Mouse (Mus musculus) megakaryocyte-erythroid progenitor cell, adult 5-6 weeks (primary cell): ENCODE measurements around the gene Pgpep1. TPM values are rescaled to one million over a fixed set of nuclear protein-coding genes. Genes with fewer than 3 reads are reported as not detected.

ENCODE experiments used
- ATAC-seq: replicated peaks from 2 replicates; pipeline ENCODE4 v1.8.0; 2016; ENCODE audit warnings: mild to moderate bottlenecking, inconsistent platforms; ENCODE audit not compliant: severe bottlenecking, poor library complexity, low FRiP score, low TSS enrichment
- total RNA-seq, 2 experiments: library from RNA; stranded (forward) in 1 of 2; stranded (reverse) in 1 of 2; fragments of 200-1000, 215-1000 nt in 1 of 2; fragments of >200 nt in 1 of 2; fragmentation: Nextera tagmentation in 1 of 2; gene quantifications; 2 replicates each; pipeline ENCODE4 v1.2.3; 2014 to 2017

The Pgpep1 gene
- 6.3 and 8.8 TPM in 2 replicates for total RNA-seq (2014; fragmentation: Nextera tagmentation)
- 4.6 and 5.1 TPM in 2 replicates for total RNA-seq (2017)

GRCm38 (mm10) chr8:70660273-70660725 lies at the start of gene Pgpep1:
Gene Pgpep1, minus strand, starts transcription at chr8:70660388.
- ATAC-seq, result peak; percentile 15; the same call in 1 of the 2 replicates

GRCm38 (mm10) chr8:70709794-70710193 lies 49.6 kb upstream of the Pgpep1 start:
- ATAC-seq, result no peak

DNA sequence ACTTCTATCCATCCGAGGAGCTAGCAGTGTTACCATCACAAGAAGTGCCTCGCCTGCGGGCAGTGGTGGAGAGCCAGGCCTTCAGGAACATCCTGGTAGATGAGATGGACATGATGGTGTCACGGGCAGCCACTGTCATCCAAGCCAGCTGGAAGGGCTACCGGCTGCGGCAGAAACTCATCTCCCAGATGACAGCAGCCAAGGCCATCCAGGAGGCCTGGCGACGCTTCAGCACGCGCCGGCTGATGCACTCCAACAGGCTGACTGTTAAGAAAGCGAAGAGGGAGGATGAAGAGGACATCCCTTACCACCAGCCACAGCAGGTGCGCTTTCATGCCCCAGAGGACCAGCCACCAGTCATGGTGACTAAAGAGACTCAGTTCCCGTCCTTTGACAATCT lies 48.1 kb upstream of the Pgpep1 start:
- ATAC-seq, result no peak

DNA sequence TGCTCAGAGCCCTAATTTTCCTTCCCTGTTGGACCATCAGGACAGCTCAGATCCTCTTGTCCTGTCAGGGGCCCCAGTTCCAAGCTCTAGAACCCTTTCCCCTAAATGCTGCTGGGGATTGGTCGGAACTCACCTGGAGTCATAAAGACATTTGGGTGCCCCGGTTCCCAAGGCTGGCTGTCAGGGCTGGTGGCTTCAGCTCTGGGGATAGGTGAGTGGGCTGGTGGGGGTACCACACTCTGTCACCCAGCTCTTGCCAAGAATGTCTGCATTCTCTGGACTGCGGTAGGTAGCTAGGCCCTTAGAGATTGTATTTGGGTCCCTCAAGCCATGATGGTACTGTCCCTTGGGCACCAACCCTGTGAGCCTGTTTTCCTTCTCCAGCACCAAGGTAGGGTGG lies 43.1 kb upstream of the Pgpep1 start, which contains the start of gene Iqcn:
Iqcn (plus strand) TSS at position 171 of the 400 bp plus-strand sequence.
- ATAC-seq, result no peak

DNA sequence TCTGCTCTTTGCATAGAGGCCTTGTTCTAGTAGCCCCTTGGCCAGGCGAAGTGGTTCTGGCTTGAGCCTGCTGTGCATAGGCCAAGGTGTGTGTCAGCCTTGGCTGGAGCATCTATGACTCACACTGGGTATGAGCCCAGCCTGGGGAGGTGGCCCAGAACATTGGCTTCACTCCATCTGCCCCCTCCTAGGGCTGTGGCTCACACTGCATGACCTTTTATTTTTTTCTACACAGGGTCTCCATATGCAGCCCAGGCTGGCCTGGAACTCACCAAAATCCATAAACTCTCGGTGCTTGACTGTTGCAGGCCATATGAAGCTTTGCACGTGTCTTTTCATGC lies 42.6 kb upstream of the Pgpep1 start:
- no peak for ATAC-seq

DNA sequence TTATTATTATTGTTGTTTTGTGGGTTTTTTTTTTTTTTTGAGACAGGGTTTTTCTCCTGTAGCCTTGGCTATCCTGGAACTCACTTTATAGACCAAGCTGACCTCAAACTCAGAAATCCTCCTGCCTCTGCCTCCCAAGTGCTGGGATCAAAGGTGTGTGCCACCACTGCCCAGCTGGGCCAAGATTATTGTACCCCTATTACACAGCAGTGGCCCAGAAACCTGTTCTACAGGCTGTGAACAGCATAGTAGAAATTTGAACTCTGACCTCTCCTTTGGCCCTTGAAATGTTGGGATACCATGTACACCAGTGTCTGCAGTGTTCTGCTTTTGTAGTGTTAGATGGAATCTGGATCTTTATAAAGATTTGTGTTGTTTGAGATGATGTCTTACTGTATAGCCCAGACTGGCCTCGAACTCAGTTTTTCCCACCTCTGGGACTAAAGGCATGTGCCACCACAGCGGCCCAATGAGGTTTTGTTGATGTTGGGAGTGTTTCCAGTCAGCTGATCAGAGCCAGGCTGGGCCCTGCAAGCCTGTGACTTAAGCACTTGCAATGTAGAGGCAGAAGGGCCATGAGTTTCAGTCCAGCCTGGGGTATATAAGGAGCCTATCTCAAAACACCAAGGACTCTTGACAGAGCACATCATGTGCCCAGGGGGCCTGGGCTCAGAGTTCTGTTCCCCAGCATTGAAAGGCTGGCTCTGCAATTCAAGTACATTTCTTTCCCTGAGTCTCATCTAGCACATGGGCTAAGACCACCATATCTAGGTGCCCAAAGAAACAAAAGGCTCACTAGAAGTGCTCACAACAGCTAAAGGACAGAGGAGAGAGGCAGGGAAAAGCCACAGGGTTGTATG lies 42.0 kb upstream of the Pgpep1 start:
- no peak for ATAC-seq

DNA sequence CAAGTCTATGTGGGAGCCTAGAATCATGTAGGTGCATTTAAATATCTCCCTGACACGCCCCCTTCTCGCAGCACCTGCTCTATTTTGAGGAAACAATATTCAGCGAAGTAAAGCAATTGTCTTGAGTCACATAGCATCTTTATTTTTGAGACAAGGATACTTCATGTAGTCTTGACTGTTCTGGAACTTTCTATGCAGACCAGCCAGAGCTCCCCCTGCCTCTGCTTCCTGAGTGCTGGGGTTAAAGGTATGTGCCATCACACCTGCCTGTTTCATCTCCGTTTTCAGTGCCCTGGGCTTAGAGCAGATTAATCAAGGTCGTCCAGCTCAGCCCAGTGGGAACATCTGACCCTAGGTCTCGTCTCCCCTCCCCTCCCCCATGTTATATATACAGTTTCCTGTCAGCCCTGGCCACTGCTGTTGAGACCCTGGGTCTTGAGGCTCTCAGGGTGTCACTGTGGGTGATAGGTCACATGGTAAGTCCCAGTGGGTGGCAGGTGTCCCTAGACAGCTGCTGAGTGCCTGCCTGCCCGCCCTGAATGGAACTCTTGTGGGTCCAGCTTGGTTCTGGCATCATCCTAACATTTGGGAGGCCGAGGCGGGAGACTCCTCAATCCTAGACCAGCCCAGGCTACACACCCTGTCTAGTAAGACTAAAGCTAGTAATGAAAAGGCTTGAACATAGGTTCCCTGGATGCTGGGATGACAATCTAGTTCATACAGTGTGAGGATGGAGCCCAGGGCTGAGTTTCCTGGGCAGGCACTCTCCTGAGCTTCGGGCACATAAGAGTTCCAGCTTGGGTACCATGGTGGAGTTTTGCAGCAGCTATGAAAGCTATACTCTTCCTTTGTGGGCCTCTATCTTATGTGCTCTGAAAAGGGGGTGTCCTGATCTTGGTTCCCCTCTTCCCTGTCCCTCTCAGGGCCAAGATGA lies 41.1 kb upstream of the Pgpep1 start:
- ATAC-seq, result 0 out of 2 replicates have a peak, but pooled peaks have one; percentile 0

DNA sequence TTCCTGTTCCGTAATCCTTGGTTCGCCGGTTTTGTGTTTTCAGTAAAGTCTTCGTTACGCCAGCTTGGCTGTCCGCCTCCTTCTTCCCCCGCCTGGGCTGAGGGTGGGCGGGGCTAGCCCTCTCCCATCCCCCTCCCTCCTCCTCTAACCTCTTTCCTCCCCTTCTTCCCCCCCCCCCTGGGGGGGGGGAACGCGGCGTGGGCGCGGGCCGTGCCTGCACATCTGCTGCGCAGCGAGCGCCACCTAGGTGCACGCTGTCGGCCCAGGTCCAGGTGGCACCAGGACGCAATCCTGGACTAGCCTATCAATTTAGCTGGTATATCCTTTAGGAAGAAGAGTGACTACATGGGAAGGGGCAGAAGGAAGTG lies 40.4 kb upstream of the Pgpep1 start:
- peak; percentile 9 for ATAC-seq

DNA sequence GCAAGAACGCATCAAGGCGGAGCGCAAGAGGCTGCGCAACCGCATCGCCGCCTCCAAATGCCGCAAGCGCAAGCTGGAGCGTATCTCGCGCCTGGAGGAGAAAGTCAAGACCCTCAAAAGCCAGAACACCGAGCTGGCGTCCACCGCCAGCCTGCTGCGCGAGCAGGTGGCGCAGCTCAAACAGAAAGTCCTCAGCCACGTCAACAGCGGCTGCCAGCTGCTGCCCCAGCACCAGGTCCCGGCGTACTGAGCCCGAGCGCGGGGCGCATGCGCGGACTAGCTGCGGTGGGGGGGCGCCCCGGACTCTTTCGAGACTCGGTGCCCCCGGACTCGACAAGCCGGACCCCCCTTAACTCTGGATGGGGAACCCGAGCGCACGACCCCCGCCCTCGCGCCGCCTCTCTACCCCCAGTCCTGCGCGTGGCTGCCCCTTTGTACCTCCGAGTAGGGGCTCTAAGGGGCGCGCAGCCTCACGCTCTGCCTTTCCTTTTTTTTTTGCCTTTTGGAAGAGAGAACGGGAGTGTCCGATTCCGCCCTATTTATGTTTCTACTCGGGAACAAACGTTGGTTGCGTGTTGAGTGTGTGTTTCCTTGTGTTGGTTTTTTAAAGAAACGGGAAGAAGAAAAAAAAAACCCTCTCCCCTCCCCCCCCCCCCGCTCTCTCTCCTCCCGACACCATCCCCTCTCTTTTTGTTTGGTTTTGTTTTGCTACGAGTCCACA lies 39.8 kb upstream of the Pgpep1 start:
- no peak for ATAC-seq

DNA sequence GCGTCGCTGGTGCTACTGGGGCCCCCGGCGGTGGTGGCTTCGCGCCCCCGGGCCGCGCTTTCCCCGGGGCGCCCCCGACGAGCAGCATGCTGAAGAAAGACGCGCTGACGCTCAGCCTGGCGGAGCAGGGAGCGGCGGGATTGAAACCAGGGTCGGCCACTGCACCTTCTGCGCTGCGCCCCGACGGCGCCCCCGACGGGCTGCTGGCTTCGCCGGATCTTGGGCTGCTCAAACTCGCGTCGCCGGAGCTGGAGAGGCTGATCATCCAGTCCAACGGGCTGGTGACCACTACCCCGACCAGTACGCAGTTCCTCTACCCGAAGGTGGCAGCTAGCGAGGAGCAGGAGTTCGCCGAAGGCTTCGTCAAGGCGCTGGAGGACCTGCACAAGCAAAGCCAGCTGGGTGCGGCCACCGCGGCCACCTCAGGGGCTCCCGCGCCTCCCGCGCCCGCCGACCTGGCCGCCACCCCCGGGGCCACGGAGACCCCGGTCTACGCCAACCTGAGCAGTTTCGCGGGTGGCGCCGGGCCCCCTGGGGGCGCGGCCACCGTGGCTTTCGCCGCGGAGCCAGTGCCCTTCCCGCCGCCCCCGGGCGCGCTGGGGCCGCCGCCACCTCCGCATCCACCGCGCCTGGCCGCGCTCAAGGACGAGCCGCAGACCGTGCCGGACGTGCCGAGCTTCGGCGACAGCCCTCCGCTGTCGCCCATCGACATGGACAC lies 39.1 kb upstream of the Pgpep1 start:
- peak; percentile 6 for ATAC-seq

GRCm38 (mm10) chr8:70698310-70699109 lies 38.3 kb upstream of the Pgpep1 start, which contains the start of gene Jund:
Gene Jund, plus strand, starts transcription at chr8:70698949.
- peak; percentile 72 for ATAC-seq

DNA sequence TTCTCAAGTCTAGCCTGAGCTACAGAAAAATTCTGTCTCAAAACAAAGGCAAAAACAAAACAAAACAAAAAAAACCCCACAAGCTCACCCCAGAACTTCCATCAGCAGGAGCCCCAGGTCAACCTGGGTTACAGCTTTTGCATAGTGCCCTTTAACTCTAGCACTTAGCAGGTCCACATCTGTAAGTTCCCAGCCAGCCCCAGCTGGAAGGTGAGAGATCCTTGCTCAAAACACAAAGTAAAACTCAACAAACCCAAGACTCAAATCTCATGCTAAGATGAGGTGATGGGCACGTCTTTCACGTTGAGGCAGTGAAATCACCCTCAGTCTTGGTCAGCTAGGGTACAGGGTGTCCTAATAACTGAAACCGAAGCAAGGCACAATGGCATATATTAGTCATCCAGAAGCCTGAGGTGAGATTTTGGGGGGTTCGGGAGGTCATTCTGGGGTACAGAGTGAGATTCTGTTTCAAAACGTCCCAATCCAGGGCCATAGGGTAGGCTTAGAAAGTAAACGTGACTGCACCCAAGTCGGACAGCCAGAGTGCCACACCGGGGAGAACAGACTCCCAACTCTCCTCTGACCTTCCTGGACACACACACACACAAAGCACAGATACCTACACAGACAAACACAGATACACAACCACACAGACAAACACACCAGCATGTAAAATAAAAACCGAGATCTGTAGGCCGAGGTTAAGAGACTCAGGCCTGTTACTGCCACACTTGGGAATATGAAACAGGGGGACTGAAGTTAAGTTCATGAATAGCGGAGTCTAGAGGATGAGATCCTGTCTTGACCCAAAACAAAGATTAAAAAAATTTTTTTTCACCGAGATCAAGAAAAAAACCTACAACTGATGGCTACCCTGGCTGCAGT lies 37.4 kb upstream of the Pgpep1 start:
- ATAC-seq, result no peak

GRCm38 (mm10) chr8:70696946-70697345 lies 36.8 kb upstream of the Pgpep1 start:
- no peak for ATAC-seq

- no peak for ATAC-seq
Measured at GRCm38 (mm10) chr8:70696019-70696885, 36.1 kb upstream of the Pgpep1 start.

DNA sequence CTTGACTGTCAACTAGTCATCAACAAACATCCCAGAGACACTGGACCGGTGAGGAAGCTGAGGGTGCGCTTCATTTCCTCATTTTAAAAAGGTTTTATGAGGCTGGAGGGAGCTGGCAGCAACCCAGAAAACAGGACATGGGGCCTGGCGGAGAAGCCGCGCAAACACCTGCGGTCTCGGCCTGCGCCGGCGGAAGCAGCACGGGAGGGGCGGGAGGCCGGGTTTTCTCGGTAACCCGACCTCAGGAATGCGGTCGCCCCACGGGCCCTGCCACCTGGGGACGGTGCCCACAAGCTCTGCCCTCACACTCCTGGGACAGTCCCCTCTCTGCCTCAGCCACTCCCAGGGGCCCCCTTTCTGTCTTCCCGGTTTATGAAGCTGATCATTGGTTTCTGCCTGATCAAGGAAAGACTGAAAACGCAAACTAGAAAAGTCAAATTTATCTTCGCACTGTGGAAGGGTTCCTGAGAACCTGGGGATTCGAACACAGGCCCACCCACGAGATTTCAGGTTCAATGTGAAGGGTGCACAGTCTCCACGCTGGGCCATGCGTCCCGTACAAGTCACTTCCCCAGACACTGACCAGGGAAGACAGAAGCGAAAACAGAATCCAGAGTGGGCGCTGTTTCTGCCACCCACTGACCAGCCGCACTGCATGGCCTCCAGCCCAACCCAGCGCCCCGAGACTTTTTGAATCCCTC lies 35.3 kb upstream of the Pgpep1 start:
- ATAC-seq, result no peak

- no peak for ATAC-seq
Measured at GRCm38 (mm10) chr8:70693636-70694035, 33.4 kb upstream of the Pgpep1 start.
